Mouse (Mus musculus) limb, embryonic 12.5 days (tissue): ENCODE measurements around the gene Rasef. TPM values are rescaled to one million over a fixed set of nuclear protein-coding genes. Genes with fewer than 3 reads are reported as not detected.
"Not testable (repeated sequence)": the region's sequence is repeated elsewhere in the genome, so short reads cannot be mapped to it uniquely, and the experiment has no call there.

Source experiments
- ATAC-seq: fragments of 200-750 bp; cut with Nextera tagmentation; 2 replicates; pipeline ENCODE4 v1.8.0; 2017; ENCODE audit warnings: low read depth, moderate TSS enrichment; ENCODE audit not compliant: insufficient number of reproducible peaks, insufficient read depth, low FRiP score, low TSS enrichment
- H3K27ac ChIP-seq: fragments of 300-500 bp; sonication (generic); 2 replicates; pipeline ENCODE4 v1.5.1; 2016; ENCODE audit warnings: mild to moderate bottlenecking, moderate library complexity
- H3K27me3 ChIP-seq: fragments of 300-500 bp; sonication (generic); 2 replicates; pipeline ENCODE4 v1.6.1; 2016; ENCODE audit warnings: mild to moderate bottlenecking, moderate library complexity
- H3K36me3 ChIP-seq: fragments of 300-500 bp; sonication (generic); 2 replicates; pipeline ENCODE4 v1.6.1; 2016; ENCODE audit warnings: mild to moderate bottlenecking, moderate library complexity
- H3K4me1 ChIP-seq: fragments of 300-500 bp; sonication (generic); replicated peaks from 2 replicates; pipeline ENCODE4 v1.6.1; 2016
- H3K4me2 ChIP-seq: fragments of 300-500 bp; sonication (generic); 2 replicates; pipeline ENCODE4 v1.6.1; 2016; ENCODE audit warnings: mild to moderate bottlenecking, moderate library complexity
- H3K4me3 ChIP-seq: fragments of 300-500 bp; sonication (generic); replicated peaks from 2 replicates; pipeline ENCODE4 v1.5.1; 2016; ENCODE audit warnings: mild to moderate bottlenecking
- H3K9ac ChIP-seq: fragments of 300-500 bp; sonication (generic); replicated peaks from 2 replicates; pipeline ENCODE4 v1.6.1; 2016; ENCODE audit warnings: mild to moderate bottlenecking, moderate library complexity
- H3K9me3 ChIP-seq: fragments of 300-500 bp; sonication (generic); 2 replicates; pipeline ENCODE4 v1.6.1; 2016; ENCODE audit warnings: mild to moderate bottlenecking, moderate library complexity
- WGBS: fragments of 180-500 bp; shearing (Covaris S2); methylation state at CpG from one replicate; pipeline ENCODE4 v1.1.7; 2016; 5-methylcytosine and 5-hydroxymethylcytosine counted together
- polyA plus RNA-seq: library from polyadenylated mRNA; unstranded; fragments of >200 nt; fragmentation: Nextera tagmentation; extraction: Ambion mirVana; gene quantifications from 2 replicates; pipeline ENCODE4 v1.2.1, GENCODE M21; 2016

Rasef gene
- polyA plus RNA-seq, 1 experiment from 2014 or later: 1.5 TPM

GRCm38 (mm10) chr4:73770592-73770991 lies 20.2 kb downstream of the Rasef start:
- no peak for ATAC-seq
- no peak overlapping the region for H3K27ac ChIP-seq
- peaks cover 14% of the 10 kb centered on the region for H3K4me1 ChIP-seq
- H3K36me3 ChIP-seq: no peaks in the 10 kb centered on the region
- H3K4me2 ChIP-seq: no peak overlapping the region
- H3K9ac ChIP-seq: no peak overlapping the region
- no peaks in the 10 kb centered on the region for H3K9me3 ChIP-seq
- no peak overlapping the region for H3K4me3 ChIP-seq
- H3K27me3 ChIP-seq: no peaks in the 10 kb centered on the region

- H3K4me2 ChIP-seq: no peak overlapping the region
- no peak for ATAC-seq
- no peaks in the 10 kb centered on the region for H3K9me3 ChIP-seq
- peaks cover 6% of the 10 kb centered on the region; the same call in 1 of the 2 replicates for H3K4me1 ChIP-seq
- no peaks in the 10 kb centered on the region for H3K27me3 ChIP-seq
- no peak overlapping the region for H3K4me3 ChIP-seq
- no peaks in the 10 kb centered on the region for H3K36me3 ChIP-seq
- 86% methylated on average over 3 of the region's 3 CpGs for WGBS
- no peak overlapping the region for H3K9ac ChIP-seq
- H3K27ac ChIP-seq: no peak overlapping the region
These were observed 22.6 kb downstream of the Rasef start for GRCm38 (mm10) chr4:73768156-73768555.

- ATAC-seq: no peak
- Histone ChIP-seq H3K9me3 (no peaks in the 10 kb centered on the region), H3K36me3 (no peaks in the 10 kb centered on the region), H3K4me1 (no peaks in the 10 kb centered on the region), H3K27ac (no peak overlapping the region), H3K27me3 (no peaks in the 10 kb centered on the region), H3K4me2 (no peak overlapping the region), H3K4me3 (no peak overlapping the region), H3K9ac (no peak overlapping the region)
- 92% methylated on average over 5 of the region's 5 CpGs for WGBS
These were observed 42.6 kb downstream of the Rasef start for GRCm38 (mm10) chr4:73748219-73748618.

- Histone ChIP-seq H3K9ac (no peak overlapping the region), H3K36me3 (no peaks in the 10 kb centered on the region), H3K4me3 (no peak overlapping the region), H3K9me3 (no peaks in the 10 kb centered on the region), H3K27ac (no peak overlapping the region), H3K27me3 (no peaks in the 10 kb centered on the region), H3K4me2 (no peak overlapping the region), H3K4me1 (no peaks in the 10 kb centered on the region)
- 86% methylated on average over 3 of the region's 3 CpGs for WGBS
- ATAC-seq: no peak
These were observed 51.4 kb downstream of the Rasef start for GRCm38 (mm10) chr4:73739439-73739838.

GRCm38 (mm10) chr4:73719819-73720218 lies 71.0 kb downstream of the Rasef start:
- Histone ChIP-seq H3K27ac (no peak overlapping the region), H3K27me3 (no peaks in the 10 kb centered on the region), H3K9me3 (no peaks in the 10 kb centered on the region), H3K9ac (no peak overlapping the region), H3K4me2 (no peak overlapping the region), H3K4me1 (no peaks in the 10 kb centered on the region), H3K4me3 (no peak overlapping the region), H3K36me3 (no peaks in the 10 kb centered on the region)
- no peak for ATAC-seq

- no peak for ATAC-seq
- H3K9ac ChIP-seq: no peak overlapping the region
- no peaks in the 10 kb centered on the region for H3K36me3 ChIP-seq
- WGBS: 89% methylated on average over 1 of the region's 1 CpGs
- H3K4me2 ChIP-seq: no peak overlapping the region
- no peak overlapping the region for H3K27ac ChIP-seq
- H3K4me3 ChIP-seq: no peak overlapping the region
- H3K4me1 ChIP-seq: no peaks in the 10 kb centered on the region
- H3K9me3 ChIP-seq: no peaks in the 10 kb centered on the region
- H3K27me3 ChIP-seq: no peaks in the 10 kb centered on the region
These were observed 72.0 kb downstream of the Rasef start for GRCm38 (mm10) chr4:73718761-73719160.

GRCm38 (mm10) chr4:73683216-73683615 lies 107.6 kb downstream of the Rasef start, which contains the start of gene Gm428:
Gene Gm428 (plus strand): TSS chr4:73683516.
- not testable (repeated sequence) for H3K27ac ChIP-seq, H3K27me3 ChIP-seq, ATAC-seq, H3K9ac ChIP-seq, H3K9me3 ChIP-seq, H3K4me3 ChIP-seq, H3K36me3 ChIP-seq, H3K4me1 ChIP-seq, H3K4me2 ChIP-seq
- WGBS: 94% methylated on average over 2 of the region's 4 CpGs

GRCm38 (mm10) chr4:73668054-73668453 lies 122.7 kb downstream of the Rasef start, which contains the start of gene Gm11239:
Gene Gm11239 (plus strand): TSS chr4:73668354.
- not testable (repeated sequence) for H3K4me2 ChIP-seq, H3K9ac ChIP-seq, ATAC-seq, H3K4me1 ChIP-seq, H3K36me3 ChIP-seq, H3K27me3 ChIP-seq, H3K27ac ChIP-seq, H3K9me3 ChIP-seq, H3K4me3 ChIP-seq
- no CpG with 5 or more reads among the region's 4 CpGs for WGBS

Other genes with a start within 250 kb of the Rasef start
- gene Gm11238, start 183.1 kb downstream of the Rasef start, polyA plus RNA-seq: not detected in 2 replicates
- not detected in 2 replicates for gene Gm11237, start 168.0 kb downstream of the Rasef start, polyA plus RNA-seq
- gene Gm11236, start 152.9 kb downstream of the Rasef start, polyA plus RNA-seq: not detected in 2 replicates
- not detected in 2 replicates for gene Gm11239, start 122.6 kb downstream of the Rasef start, polyA plus RNA-seq
- not detected in 2 replicates for gene Gm428, start 107.5 kb downstream of the Rasef start, polyA plus RNA-seq
- gene Gm11758, start 85.3 kb upstream of the Rasef start, polyA plus RNA-seq: not detected in 2 replicates
- not detected in 2 replicates for gene Gm11757, start 100.1 kb upstream of the Rasef start, polyA plus RNA-seq
- not detected in 2 replicates for gene Gm13871, start 115.0 kb upstream of the Rasef start, polyA plus RNA-seq
- 0.24 and 0.37 TPM in 2 replicates for gene Gm11756, start 129.8 kb upstream of the Rasef start, polyA plus RNA-seq
- gene 2310002L09Rik, start 159.9 kb upstream of the Rasef start, polyA plus RNA-seq: 6.1 and 7.0 TPM in 2 replicates
- gene Frmd3, start 222.4 kb upstream of the Rasef start, polyA plus RNA-seq: 3.0 and 3.1 TPM in 2 replicates